Mouse (Mus musculus) heart, embryonic 11.5 days (tissue): ENCODE measurements at regions not wholly inside any gene's neighbourhood (a gene's known extent, or its start where the extent isn't known, plus 50 kb on each side); places are given as distances from the start of the nearest gene placed in this dataset.

Experiments used
- ATAC-seq: fragments of 200-750 bp; cut with Nextera tagmentation; replicated peaks from 2 replicates; pipeline ENCODE4 v1.8.0; 2017; ENCODE audit warnings: moderate library complexity; ENCODE audit not compliant: insufficient number of reproducible peaks, low FRiP score, low TSS enrichment
- H3K27ac ChIP-seq: fragments of 300-500 bp; sonication (generic); 2 replicates; pipeline ENCODE4 v1.5.1; 2014; ENCODE audit warnings: mild to moderate bottlenecking, low read depth, low read length
- H3K27me3 ChIP-seq: fragments of 300-500 bp; sonication (generic); 2 replicates; pipeline ENCODE4 v1.6.1; 2014; ENCODE audit warnings: mild to moderate bottlenecking, low read length, mixed read lengths; ENCODE audit not compliant: control insufficient read depth, insufficient read depth
- H3K36me3 ChIP-seq: fragments of 300-500 bp; sonication (generic); 2 replicates; pipeline ENCODE4 v1.6.1; 2014; ENCODE audit warnings: mild to moderate bottlenecking, low read length, moderate library complexity, mixed read lengths; ENCODE audit not compliant: control insufficient read depth, insufficient read depth
- H3K4me1 ChIP-seq: fragments of 300-500 bp; sonication (generic); 2 replicates; pipeline ENCODE4 v1.6.1; 2014; ENCODE audit warnings: low read length; ENCODE audit not compliant: control insufficient read depth, insufficient read depth
- H3K4me2 ChIP-seq: fragments of 300-500 bp; sonication (generic); 2 replicates; pipeline ENCODE4 v1.6.1; 2014; ENCODE audit warnings: mild to moderate bottlenecking, moderate library complexity
- H3K4me3 ChIP-seq: fragments of 300-500 bp; sonication (generic); 2 replicates; pipeline ENCODE4 v1.5.1; 2014; ENCODE audit warnings: low read depth, low read length
- H3K9ac ChIP-seq: fragments of 300-500 bp; sonication (generic); 2 replicates; pipeline ENCODE4 v1.6.1; 2014; ENCODE audit warnings: mild to moderate bottlenecking, low read depth, low read length, moderate library complexity
- H3K9me3 ChIP-seq: fragments of 300-500 bp; sonication (generic); replicated peaks from 2 replicates; pipeline ENCODE4 v1.6.1; 2016; ENCODE audit warnings: low read length; ENCODE audit not compliant: control insufficient read depth
- WGBS: fragments of 180-500 bp; shearing (Covaris S2); extraction: QIAGEN DNeasy Blood & Tissue Kit; methylation state at CpG from one replicate; pipeline ENCODE4 v1.1.7; 2014; ENCODE audit not compliant: insufficient replicate concordance; 5-methylcytosine and 5-hydroxymethylcytosine counted together

DNA sequence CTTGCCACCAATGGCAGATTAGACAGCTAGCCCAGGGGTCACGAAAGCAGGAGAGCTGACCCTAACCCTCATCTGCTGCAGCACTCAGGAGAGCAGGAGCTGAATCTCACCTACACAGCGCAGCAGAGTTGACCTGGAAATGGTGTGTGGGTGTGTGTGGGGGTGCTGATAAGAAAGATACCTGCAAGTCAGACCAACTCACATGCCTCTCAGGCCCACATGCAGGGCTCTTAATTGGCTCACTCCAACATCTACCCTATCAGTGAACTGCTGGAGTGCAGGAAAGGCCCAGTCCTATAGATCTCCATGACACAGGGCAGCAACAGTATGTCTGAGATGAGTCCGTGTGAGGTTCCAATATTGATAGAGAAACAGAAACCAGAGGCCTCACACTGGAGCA, 355.7 kb downstream of the Ccser2 start:
- no peaks in the 10 kb centered on the region for H3K4me1 ChIP-seq
- H3K9me3 ChIP-seq, result no peaks in the 10 kb centered on the region
- H3K27ac ChIP-seq, result no peak overlapping the region
- H3K9ac ChIP-seq, result no peak overlapping the region
- no peaks in the 10 kb centered on the region for H3K27me3 ChIP-seq
- no peak overlapping the region for H3K4me2 ChIP-seq
- 74% methylated on average over 3 of the region's 3 CpGs for WGBS
- no peak overlapping the region for H3K4me3 ChIP-seq
- ATAC-seq, result peak; percentile 59
- no peaks in the 10 kb centered on the region for H3K36me3 ChIP-seq

DNA sequence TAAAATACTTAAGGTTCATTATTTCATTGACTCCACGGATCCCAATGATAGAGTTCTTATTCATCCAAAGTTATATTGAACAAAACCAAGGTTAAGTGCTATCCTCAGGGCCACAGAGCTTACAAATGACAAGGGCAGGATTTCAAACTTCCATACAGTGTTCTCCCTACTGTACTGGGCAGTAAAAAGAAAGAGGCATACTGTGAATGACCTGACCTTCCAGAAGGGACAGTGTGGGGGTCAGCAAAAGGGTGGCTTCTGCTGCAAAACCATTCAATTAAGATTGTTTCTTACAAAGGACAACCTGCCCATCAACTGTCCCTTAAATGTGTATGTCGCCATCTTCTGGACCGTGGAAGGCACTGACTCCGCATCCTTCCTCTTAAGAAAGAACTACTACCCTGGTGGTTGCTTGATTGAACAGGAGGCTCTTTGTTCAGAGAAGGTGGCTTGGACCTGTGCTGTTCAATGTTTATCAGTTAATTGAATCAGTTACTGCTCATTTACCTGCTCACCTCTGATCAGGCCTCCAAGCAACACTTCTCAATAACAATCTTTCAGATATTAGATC, 384.4 kb downstream of the Ccser2 start:
- Histone ChIP-seq H3K9ac (no peak overlapping the region), H3K27me3 (no peaks in the 10 kb centered on the region), H3K4me3 (no peak overlapping the region), H3K9me3 (no peaks in the 10 kb centered on the region), H3K36me3 (no peaks in the 10 kb centered on the region), H3K4me2 (no peak overlapping the region), H3K4me1 (no peaks in the 10 kb centered on the region), H3K27ac (no peak overlapping the region)
- no peak for ATAC-seq
- WGBS, result 60% methylated on average over 4 of the region's 4 CpGs

DNA sequence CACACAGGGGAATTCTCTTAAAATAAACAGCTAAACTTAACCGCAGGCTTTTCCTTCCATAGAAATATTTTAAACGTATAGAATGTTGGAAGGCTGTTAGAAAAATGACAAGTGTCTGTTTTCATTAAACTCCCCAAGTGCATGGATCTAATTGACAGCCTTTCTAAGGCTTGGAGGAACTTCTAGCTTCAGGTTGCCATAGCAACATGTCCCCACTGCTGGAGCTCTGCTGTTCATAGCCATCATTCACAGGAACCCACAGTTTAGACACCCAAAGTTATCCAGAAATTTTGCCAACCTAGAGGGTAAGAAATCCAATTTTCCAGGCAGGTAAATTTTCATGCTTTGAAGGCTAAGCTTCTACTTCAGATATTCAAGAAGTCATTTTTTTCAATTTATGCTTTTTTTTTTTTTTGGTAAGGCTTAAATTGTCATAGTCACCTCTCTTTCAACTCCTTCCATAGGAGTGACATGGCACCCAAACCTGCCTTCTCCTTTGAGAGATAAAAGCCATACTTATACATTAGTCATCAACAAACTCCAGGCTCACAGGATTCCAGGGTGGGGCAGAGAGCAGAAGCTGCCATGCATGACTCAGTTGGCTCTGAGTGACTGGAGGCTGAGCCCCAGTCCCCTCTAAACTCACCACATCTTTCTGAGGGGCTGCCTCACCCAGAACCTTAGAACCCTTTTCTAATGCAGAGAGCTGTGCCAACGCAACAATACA, 385.1 kb downstream of the Ccser2 start:
- Histone ChIP-seq H3K27me3 (no peaks in the 10 kb centered on the region), H3K4me3 (no peak overlapping the region), H3K4me2 (no peak overlapping the region), H3K36me3 (no peaks in the 10 kb centered on the region), H3K4me1 (no peaks in the 10 kb centered on the region), H3K9ac (no peak overlapping the region), H3K27ac (no peak overlapping the region), H3K9me3 (no peaks in the 10 kb centered on the region)
- peak; percentile 68; the same call in 1 of the 2 replicates for ATAC-seq
- 76% methylated on average over 3 of the region's 3 CpGs for WGBS

DNA sequence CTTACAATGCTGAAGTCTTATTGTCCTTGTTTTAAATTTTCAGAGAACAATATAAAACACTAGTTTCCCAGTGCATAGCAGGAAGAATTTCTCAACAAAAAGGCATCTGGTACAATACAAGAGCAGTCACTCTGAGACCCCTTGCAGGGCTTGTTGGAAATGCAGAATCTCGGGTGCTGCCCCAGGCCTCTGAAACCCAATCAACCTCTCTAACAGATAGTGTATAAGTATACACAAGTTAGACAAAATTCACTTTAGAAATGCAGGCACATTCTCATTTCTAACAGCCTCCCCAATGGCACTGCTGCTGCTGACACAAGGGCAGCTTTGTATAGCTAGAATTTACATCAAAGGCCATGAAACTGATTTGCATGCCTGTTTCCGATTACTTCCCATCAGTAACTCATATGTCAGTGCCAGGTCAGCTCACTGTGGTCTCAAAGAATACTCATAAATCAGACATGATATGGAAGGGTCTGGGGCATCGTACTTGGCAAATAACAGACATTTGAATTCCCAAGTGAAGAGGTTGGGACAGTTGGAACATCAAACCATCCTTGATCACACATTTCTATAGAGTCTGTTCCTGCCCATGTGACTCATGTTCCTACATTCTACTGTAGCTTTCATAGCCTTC, 405.2 kb downstream of the Ccser2 start:
- WGBS, result 70% methylated on average over 3 of the region's 3 CpGs
- Histone ChIP-seq H3K9ac (no peak overlapping the region), H3K4me2 (no peak overlapping the region), H3K36me3 (no peaks in the 10 kb centered on the region), H3K4me1 (no peaks in the 10 kb centered on the region), H3K9me3 (no peaks in the 10 kb centered on the region), H3K27me3 (no peaks in the 10 kb centered on the region), H3K4me3 (no peak overlapping the region), H3K27ac (no peak overlapping the region)
- no peak for ATAC-seq

DNA sequence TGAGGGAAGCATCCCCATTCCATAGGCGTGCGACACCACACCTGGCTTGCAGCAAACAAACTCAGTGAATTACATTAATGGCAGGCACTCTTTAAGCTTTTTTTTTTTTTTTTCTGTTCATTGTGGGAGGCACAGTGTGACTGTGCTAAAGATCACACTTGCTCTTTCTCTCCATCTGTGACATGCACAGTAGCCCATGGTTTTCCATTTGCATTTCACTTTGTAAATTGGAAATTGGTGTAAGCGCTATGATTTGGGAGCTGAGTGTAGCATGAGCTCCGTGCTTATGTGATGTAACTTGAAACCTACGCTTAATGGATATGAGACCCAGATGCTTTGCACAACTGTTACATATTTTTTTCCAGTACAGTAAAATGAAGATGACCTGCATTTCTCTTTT, 431.2 kb downstream of the Ccser2 start:
- 78% methylated on average over 5 of the region's 5 CpGs for WGBS
- H3K4me3 ChIP-seq, result no peak overlapping the region
- H3K27ac ChIP-seq, result no peak overlapping the region
- no peaks in the 10 kb centered on the region for H3K4me1 ChIP-seq
- no peak overlapping the region for H3K4me2 ChIP-seq
- no peaks in the 10 kb centered on the region for H3K36me3 ChIP-seq
- H3K9me3 ChIP-seq, result no peaks in the 10 kb centered on the region
- no peak overlapping the region for H3K9ac ChIP-seq
- no peaks in the 10 kb centered on the region for H3K27me3 ChIP-seq
- no peak for ATAC-seq

DNA sequence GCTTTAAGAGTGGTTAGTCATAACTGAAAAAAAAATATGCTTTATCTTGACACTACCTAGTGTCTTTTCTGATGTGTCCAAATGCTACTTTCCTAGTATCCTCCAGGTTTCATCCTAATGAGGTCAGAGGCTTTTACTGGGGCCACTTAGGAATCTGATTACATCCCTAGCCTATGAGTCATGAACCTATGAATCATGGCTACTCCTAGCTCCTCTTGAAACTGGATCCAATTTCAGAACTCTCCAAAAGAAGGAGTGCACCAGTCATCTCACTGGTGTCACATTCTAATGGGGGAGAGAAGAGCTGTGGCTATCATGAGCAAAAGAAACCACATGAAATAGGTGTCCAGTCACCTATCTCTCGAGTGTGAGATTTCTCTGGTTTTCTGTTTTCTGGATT, 432.6 kb downstream of the 4930474N05Rik start:
- Histone ChIP-seq H3K9me3 (no peaks in the 10 kb centered on the region), H3K9ac (no peak overlapping the region), H3K4me3 (no peak overlapping the region), H3K4me1 (no peaks in the 10 kb centered on the region), H3K36me3 (no peaks in the 10 kb centered on the region), H3K27ac (no peak overlapping the region), H3K4me2 (no peak overlapping the region), H3K27me3 (no peaks in the 10 kb centered on the region)
- 60% methylated on average over 1 of the region's 1 CpGs for WGBS
- ATAC-seq, result no peak

DNA sequence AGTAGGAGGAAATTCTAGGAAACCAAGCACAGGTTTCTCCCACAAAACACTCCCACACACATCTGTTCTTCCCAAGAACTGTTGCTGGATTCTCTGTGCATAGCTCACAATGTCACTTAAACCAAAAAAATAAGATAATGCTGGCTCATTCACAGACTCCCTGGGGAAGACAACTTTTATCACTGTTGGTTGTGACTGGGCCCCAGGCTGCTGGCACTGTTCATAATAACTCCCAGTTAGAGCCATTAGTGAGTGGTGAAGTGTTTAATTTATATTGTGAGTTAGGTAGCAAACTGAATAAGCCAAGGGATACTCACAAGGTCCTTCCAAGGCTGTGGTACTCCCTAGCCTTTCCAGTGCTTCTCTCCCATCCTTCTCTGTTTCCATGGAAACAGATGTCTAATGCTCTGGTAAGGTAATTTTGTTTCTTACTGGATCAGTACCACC, 430.9 kb downstream of the 4930474N05Rik start:
- H3K27ac ChIP-seq, result no peak overlapping the region
- no peaks in the 10 kb centered on the region for H3K36me3 ChIP-seq
- H3K9me3 ChIP-seq, result no peaks in the 10 kb centered on the region
- ATAC-seq, result no peak
- H3K4me1 ChIP-seq, result no peaks in the 10 kb centered on the region
- H3K9ac ChIP-seq, result no peak overlapping the region
- no peak overlapping the region for H3K4me2 ChIP-seq
- H3K4me3 ChIP-seq, result no peak overlapping the region
- no peaks in the 10 kb centered on the region for H3K27me3 ChIP-seq

DNA sequence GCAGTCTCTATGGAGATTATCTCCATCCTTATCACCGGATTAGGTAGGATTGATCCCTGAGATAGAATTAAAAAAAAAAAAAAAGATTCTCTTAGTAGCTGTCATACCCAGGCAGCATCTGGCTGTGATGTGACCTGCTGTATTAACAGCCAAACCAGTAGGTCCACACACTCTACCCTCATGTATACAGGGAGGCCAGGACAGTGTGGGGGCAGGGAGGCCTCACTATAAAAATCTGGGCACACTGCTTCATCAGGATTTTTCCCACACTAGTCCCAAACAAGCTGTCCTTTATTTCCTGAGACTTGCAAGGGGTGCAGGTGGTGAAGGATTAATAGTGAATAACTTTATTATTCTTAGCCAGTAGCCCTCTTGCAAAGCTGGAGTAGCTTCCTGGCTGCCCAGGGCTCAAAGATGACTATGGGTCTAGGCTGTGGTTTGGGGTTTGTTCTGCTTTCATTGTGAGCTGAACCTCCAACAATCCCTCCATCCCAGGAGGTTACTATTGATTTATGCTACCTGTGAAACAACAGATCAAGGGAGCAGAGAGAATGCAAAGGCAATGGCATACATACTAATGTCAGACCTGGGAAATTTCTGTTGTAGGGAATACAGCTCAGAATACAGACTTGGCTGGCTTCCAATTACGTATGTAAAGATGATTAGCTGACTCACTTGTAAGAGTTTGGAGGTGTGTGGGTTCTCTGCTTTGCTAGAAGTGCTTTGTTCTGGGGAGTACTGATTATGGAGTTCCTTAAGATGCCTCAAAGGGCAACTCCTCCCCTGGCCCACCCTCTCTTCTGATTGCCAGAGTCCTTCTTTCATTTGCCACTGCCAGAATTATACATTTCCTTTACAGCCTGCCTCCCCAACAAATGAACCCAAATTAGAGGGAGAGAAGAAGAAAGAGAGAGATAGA, 407.6 kb downstream of the 4930474N05Rik start:
- Histone ChIP-seq H3K9ac (no peak overlapping the region), H3K36me3 (no peaks in the 10 kb centered on the region), H3K9me3 (no peaks in the 10 kb centered on the region), H3K27ac (no peak overlapping the region), H3K4me1 (no peaks in the 10 kb centered on the region), H3K4me3 (no peak overlapping the region), H3K27me3 (no peaks in the 10 kb centered on the region), H3K4me2 (no peak overlapping the region)
- WGBS, result 70% methylated on average over 2 of the region's 2 CpGs
- ATAC-seq, result no peak
